ENCODE assay signal across 7 mouse cellular contexts in genomic region chr1:55160831-55161638, GRCm38 (mm10). TPM values are rescaled to one million over a fixed set of nuclear protein-coding genes. Genes with fewer than 3 reads are reported as not detected.
DNase-seq lines count a peak whose midpoint lies in the region; TF ChIP-seq lines count a peak whose summit lies in the region.

No protein-coding gene starts in this region.

- TF ChIP-seq POLR2A in heart, adult 2 months (IDR thresholded peaks at IDR 0.05; ENCODE audit: insufficient read depth, low read depth, low read length): no peak
- no peak for TF ChIP-seq POLR2A in thymus, adult 2 months (IDR thresholded peaks at IDR 0.05; ENCODE audit: control insufficient read depth, extremely low read depth, insufficient read depth, low read length, poor library complexity)

- TF ChIP-seq CTCF in heart, adult 2 months (IDR thresholded peaks at IDR 0.05): no peak
- no peak for TF ChIP-seq CTCF in thymus, adult 2 months (IDR thresholded peaks at IDR 0.05; ENCODE audit: borderline replicate concordance, control insufficient read depth, extremely low read depth, insufficient read depth, low read length, poor library complexity)

- H3K4me1 ChIP-seq in heart, adult 2 months (ENCODE audit: control insufficient read depth, insufficient read depth, low read length): no peaks in the 10 kb centered on the region; the same call in 1 of the 2 replicates
- H3K4me1 ChIP-seq in thymus, adult 2 months (replicated peaks; ENCODE audit: control insufficient read depth, insufficient read depth, low read length): no peaks in the 10 kb centered on the region

- intact Hi-C loops in heart, adult 2 months (cut with DNase I): no loop called here

- H3K79me2 ChIP-seq in heart, adult 2 months (replicated peaks; ENCODE audit: control insufficient read depth, insufficient read depth, low read length): no peaks in the 10 kb centered on the region

- no peaks in the 10 kb centered on the region for H3K36me3 ChIP-seq in heart, adult 2 months (ENCODE audit: control insufficient read depth, insufficient read depth, low read length)
- peaks cover 13% of the 10 kb centered on the region for H3K36me3 ChIP-seq in thymus, adult 2 months (ENCODE audit: control insufficient read depth, insufficient read depth, low read length)

- no peak overlapping the region for H3K27ac ChIP-seq in heart, adult 2 months
- H3K27ac ChIP-seq in thymus, adult 2 months (ENCODE audit: control insufficient read depth, insufficient read depth, low read length): no peak overlapping the region

- DNase-seq in 3134 (ENCODE audit: extremely low read depth, insufficient read length, low spot score): peak; percentile 70
- peak; percentile 93 for DNase-seq in Muller cell, postnatal 12 days (ENCODE audit: inconsistent ontology term)
- DNase-seq in cerebellum, postnatal 36 days: peak; percentile 19 to 45
- DNase-seq in layer of hippocampus, postnatal 36 days: peak; percentile 47 to 59
- peak; percentile 46 for DNase-seq in testis, postnatal 10 days (ENCODE audit: low spot score)
- DNase-seq in heart, adult 2 months: no peak
- DNase-seq in thymus, adult 2 months: no peak

- TF ChIP-seq EP300 in heart, adult 2 months (IDR thresholded peaks at IDR 0.05; ENCODE audit: insufficient read depth, low read depth, low read length): no peak

- H3K9ac ChIP-seq in heart, adult 2 months (ENCODE audit: low read depth, low read length): no peak overlapping the region

- WGBS in heart, adult 2 months: 79% methylated on average over 17 of the region's 17 CpGs
- WGBS in thymus, adult 2 months: 92% methylated on average over 17 of the region's 17 CpGs

- H3K4me3 ChIP-seq in heart, adult 2 months: no peak overlapping the region
- H3K4me3 ChIP-seq in thymus, adult 2 months (ENCODE audit: control insufficient read depth, insufficient read depth, low read length): no peak overlapping the region

- no peaks in the 10 kb centered on the region for H3K27me3 ChIP-seq in heart, adult 2 months (ENCODE audit: control insufficient read depth, insufficient read depth, low read length)
- H3K27me3 ChIP-seq in thymus, adult 2 months (ENCODE audit: control insufficient read depth, insufficient read depth, low read length): no peaks in the 10 kb centered on the region

RNA-seq across cellular contexts. Expression of gene Mob4, which starts 30.0 kb away (rescaled TPM):
- 10 to 100 TPM; 54.6 to 62.5 TPM for total RNA-seq in layer of hippocampus, postnatal 36 days (2021)
- 10 to 100 TPM; 27.8 to 32.0 TPM for total RNA-seq in heart, adult 2 months (2021)
- polyA plus RNA-seq in heart, adult 2 months (2012; rRNA removed): 11.1 and 22.3 TPM in 2 replicates
- polyA plus RNA-seq in thymus, adult 2 months (2012; rRNA removed): 10.7 and 12.4 TPM in 2 replicates

Comparison
In these comparisons a context has a peak if more than half of its experiments do, and no peak if none do; other contexts are left out.
1. DNase-seq: peak in 3134 (single experiment), Muller cell, postnatal 12 days (single experiment), cerebellum, postnatal 36 days (2 of 2), layer of hippocampus, postnatal 36 days (2 of 2) and testis, postnatal 10 days (single experiment); none in heart, adult 2 months (0 of 2) and thymus, adult 2 months (single experiment).